Mouse (Mus musculus): ENCODE data around the gene Atp5e.

DNA sequence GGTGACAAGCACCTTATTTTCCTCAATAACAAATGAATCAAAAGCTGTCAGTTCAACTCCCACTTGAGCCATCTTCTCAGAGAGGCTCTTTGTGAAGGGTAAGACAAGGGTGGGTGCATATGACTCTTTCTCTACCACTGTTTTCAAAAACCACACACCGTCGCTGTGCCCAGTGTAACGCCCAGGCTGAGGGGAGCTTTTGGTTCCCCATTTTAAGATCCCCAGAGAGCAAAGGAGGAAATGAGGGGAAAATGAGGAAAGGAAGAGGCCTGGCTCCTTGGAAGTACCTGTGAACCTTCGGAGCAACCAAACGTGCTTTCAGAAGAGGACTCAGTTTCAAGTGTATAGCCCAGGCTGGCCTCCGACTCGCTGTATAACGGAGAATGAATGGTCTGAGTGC lies 45.9 kb upstream of the Atp5e start:
- TF ChIP-seq POLR2A (IDR thresholded peaks at IDR 0.05; ENCODE audit: low read depth, low read length) (no peak), CTCF (IDR thresholded peaks at IDR 0.05; ENCODE audit: extremely low read depth, insufficient read length, insufficient replicate concordance, low read depth, low read length) (no peak)
